Mouse (Mus musculus) embryonic facial prominence, embryonic 11.5 days (tissue): ENCODE results near the gene Dync2li1. TPM values are rescaled to one million over a fixed set of nuclear protein-coding genes. Genes with fewer than 3 reads are reported as not detected.
A peak's percentile ranks its signal among the peaks of the same experiment; 100 is the strongest.

Experiments
- ATAC-seq: fragments of 200-750 bp; cut with Nextera tagmentation; replicated peaks from 2 replicates; pipeline ENCODE4 v1.8.0; 2017; ENCODE audit warnings: low read depth; ENCODE audit not compliant: insufficient number of reproducible peaks, low FRiP score, low TSS enrichment
- DNase-seq: peaks from one replicate; pipeline ENCODE4 v3.0.0-alpha.2; 2015; ENCODE audit warnings: low spot score
- H3K27ac ChIP-seq: fragments of 300-500 bp; sonication (generic); replicated peaks from 2 replicates; pipeline ENCODE4 v1.5.1; 2014; ENCODE audit warnings: mild to moderate bottlenecking, low read depth, low read length, control low read depth
- H3K27me3 ChIP-seq: fragments of 300-500 bp; sonication (generic); 2 replicates; pipeline ENCODE4 v1.6.1; 2014; ENCODE audit warnings: mild to moderate bottlenecking, low read length, moderate library complexity, mixed read lengths; ENCODE audit not compliant: control insufficient read depth, insufficient read depth
- H3K36me3 ChIP-seq: fragments of 300-500 bp; sonication (generic); replicated peaks from 2 replicates; pipeline ENCODE4 v1.6.1; 2014; ENCODE audit warnings: low read depth, mild to moderate bottlenecking, low read length, moderate library complexity, mixed read lengths; ENCODE audit not compliant: control insufficient read depth, insufficient read depth
- H3K4me1 ChIP-seq: fragments of 300-500 bp; sonication (generic); 2 replicates; pipeline ENCODE4 v1.6.1; 2014; ENCODE audit warnings: low read length, mixed read lengths; ENCODE audit not compliant: control insufficient read depth, insufficient read depth
- H3K4me2 ChIP-seq: fragments of 300-500 bp; sonication (generic); 2 replicates; pipeline ENCODE4 v1.6.1; 2014; ENCODE audit warnings: low read depth, mild to moderate bottlenecking, control low read depth, low read length, moderate library complexity
- H3K4me3 ChIP-seq: fragments of 300-500 bp; sonication (generic); 2 replicates; pipeline ENCODE4 v1.5.1; 2014; ENCODE audit warnings: low read depth, low read length, control low read depth
- H3K9ac ChIP-seq: fragments of 300-500 bp; sonication (generic); replicated peaks from 2 replicates; pipeline ENCODE4 v1.6.1; 2014; ENCODE audit warnings: mild to moderate bottlenecking, control low read depth, low read length
- H3K9me3 ChIP-seq: fragments of 300-500 bp; sonication (generic); replicated peaks from 2 replicates; pipeline ENCODE4 v1.6.1; 2016; ENCODE audit warnings: mild to moderate bottlenecking, low read length, inconsistent platforms, mixed read lengths; ENCODE audit not compliant: control insufficient read depth
- WGBS: fragments of 180-500 bp; shearing (Covaris S2); extraction: QIAGEN DNeasy Blood & Tissue Kit; methylation state at CpG from one replicate; pipeline ENCODE4 v1.1.7; 2014; 5-methylcytosine and 5-hydroxymethylcytosine counted together
- polyA plus RNA-seq: library from polyadenylated mRNA; unstranded; fragments of >200 nt; fragmentation: Nextera tagmentation; extraction: Ambion mirVana; gene quantifications from 2 replicates; pipeline ENCODE4 v1.2.1, GENCODE M21; 2014

Gene Dync2li1
- polyA plus RNA-seq, 1 experiment from 2014 or later = 48.0 TPM

DNA sequence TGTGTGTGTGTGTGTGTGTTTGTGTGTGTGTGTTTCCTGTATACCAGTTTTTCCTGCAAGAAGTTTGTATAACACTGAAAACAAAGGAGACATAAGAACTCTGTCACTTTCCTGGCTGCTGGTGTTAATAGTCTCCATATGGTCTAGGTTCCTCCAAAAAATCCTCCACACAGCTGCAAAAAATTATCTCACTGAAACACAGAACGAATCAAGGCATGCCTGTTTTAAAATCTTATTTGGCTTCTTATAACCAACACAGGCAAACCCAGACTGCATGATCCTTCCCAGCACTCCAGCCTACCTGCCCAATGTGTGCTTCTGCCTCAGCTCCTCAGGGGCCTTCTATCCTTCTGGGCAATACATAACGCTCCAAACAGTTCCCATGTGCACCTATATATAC, 3.4 kb upstream of the Dync2li1 start:
- no peak overlapping the region for H3K4me2 ChIP-seq
- no peak overlapping the region for H3K9ac ChIP-seq
- peak overlapping the region; percentile 79 for H3K27ac ChIP-seq
- 22% methylated on average over 2 of the region's 2 CpGs for WGBS
- no peaks in the 10 kb centered on the region for H3K4me1 ChIP-seq
- no peak overlapping the region for H3K4me3 ChIP-seq
- DNase-seq (peak; percentile 90), ATAC-seq (no peak)
- no peaks in the 10 kb centered on the region for H3K27me3 ChIP-seq
- H3K9me3 ChIP-seq = no peaks in the 10 kb centered on the region
- H3K36me3 ChIP-seq = no peaks in the 10 kb centered on the region

DNA sequence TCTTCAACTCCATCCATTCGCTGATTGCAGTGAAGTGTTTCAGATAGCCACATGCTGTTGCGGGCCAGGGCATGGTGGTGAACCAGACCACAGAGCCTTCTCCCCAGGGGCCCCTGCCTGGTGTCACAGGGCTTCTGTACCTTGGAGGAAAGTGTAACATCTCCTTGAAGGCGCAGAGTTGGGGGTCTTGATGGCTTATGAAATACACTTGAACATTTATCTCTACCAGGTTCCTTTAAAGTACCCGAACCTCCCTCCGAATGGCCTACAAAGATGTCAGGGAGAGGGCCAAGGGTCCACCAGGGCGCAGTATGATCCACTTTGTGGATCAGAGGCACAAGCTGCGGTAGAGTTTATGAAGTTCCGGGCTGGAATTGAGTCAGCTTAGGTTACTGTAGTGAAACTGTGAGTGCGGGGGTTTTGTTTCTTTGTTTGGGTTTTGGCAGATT, 585 bp downstream of the Dync2li1 start:
- H3K4me1 ChIP-seq = no peaks in the 10 kb centered on the region
- DNase-seq (peak; percentile 51), ATAC-seq (peak; percentile 53)
- H3K9me3 ChIP-seq = no peaks in the 10 kb centered on the region
- peak overlapping the region; percentile 64 for H3K9ac ChIP-seq
- H3K36me3 ChIP-seq = no peaks in the 10 kb centered on the region
- H3K4me3 ChIP-seq = peak overlapping the region; percentile 57
- no peaks in the 10 kb centered on the region for H3K27me3 ChIP-seq
- peak overlapping the region; percentile 43 for H3K27ac ChIP-seq
- 22% methylated on average over 9 of the region's 9 CpGs for WGBS
- peak overlapping the region; percentile 68 for H3K4me2 ChIP-seq

DNA sequence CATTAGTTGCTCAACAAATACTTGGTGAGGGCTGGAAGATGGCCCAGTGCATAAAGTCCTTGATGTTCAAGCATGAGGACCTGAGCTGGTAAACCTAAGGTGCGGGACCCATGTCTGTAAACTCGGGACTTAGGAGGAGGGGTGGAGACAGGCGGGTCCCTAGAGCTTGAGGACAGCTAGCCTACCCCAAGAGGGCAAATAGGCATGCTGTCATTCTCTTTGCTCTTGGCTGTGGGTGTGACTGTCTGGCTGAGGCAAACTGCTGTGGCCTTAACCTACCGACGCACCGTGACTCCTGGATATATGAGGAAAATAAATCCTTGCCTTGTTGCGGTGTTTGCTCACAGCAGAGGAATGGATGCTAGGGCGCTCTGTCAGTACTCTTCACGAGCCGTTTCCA, 1.4 kb downstream of the Dync2li1 start:
- DNase-seq (no peak), ATAC-seq (no peak)
- H3K4me1 ChIP-seq = no peaks in the 10 kb centered on the region
- H3K27ac ChIP-seq = no peak overlapping the region
- no peaks in the 10 kb centered on the region for H3K27me3 ChIP-seq
- WGBS = 80% methylated on average over 10 of the region's 10 CpGs
- no peaks in the 10 kb centered on the region for H3K36me3 ChIP-seq
- H3K4me3 ChIP-seq = no peak overlapping the region
- no peak overlapping the region for H3K4me2 ChIP-seq
- H3K9me3 ChIP-seq = no peaks in the 10 kb centered on the region
- H3K9ac ChIP-seq = no peak overlapping the region

DNA sequence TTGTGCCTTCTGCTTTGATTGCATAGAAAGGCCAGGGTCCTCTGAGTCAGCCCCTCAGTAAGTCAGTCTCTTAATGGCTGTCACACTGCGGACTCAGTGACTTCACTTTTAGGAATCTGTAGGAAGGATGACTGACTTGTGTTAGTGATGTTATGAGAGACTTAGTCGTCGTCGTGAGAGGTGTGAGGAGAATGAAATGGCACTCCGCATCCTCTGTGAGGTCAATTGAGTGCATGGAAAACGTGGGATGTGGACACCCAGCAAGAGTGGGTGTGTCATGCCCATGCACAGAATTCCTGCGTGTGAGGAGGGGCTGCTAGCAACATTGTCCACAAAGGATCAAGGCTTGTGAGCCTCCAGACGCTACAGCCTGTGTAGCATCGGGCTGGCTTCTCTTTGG, 2.3 kb downstream of the Dync2li1 start:
- ATAC-seq = no peak
- 83% methylated on average over 9 of the region's 9 CpGs for WGBS
- Histone ChIP-seq H3K4me1 (no peaks in the 10 kb centered on the region), H3K9me3 (no peaks in the 10 kb centered on the region), H3K36me3 (no peaks in the 10 kb centered on the region), H3K4me3 (no peak overlapping the region), H3K27ac (no peak overlapping the region), H3K27me3 (no peaks in the 10 kb centered on the region), H3K9ac (no peak overlapping the region), H3K4me2 (no peak overlapping the region)
- DNase-seq = no peak

DNA sequence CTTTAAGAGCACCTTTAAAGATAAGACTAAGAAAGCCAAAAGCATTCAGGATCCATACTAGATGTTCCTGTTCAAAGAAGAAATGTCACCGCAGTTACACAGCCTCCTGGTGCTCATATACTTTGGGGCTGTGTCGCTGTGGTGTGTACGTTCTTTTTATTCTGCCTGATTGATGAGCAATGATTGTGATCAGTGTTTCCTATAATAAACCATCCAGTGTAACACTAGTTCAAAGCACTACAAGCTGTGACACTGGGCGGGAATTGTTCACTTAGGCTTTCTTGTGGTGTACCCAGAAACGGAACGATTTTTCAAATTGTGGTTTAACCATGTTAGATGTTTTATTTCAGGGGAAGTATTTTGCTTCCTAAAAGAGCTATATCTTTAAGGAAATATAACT, 5.5 kb downstream of the Dync2li1 start:
- Histone ChIP-seq H3K4me2 (no peak overlapping the region), H3K27me3 (no peaks in the 10 kb centered on the region), H3K4me1 (no peaks in the 10 kb centered on the region), H3K9me3 (no peaks in the 10 kb centered on the region), H3K9ac (no peak overlapping the region), H3K4me3 (no peak overlapping the region), H3K27ac (no peak overlapping the region), H3K36me3 (no peaks in the 10 kb centered on the region)
- WGBS = 91% methylated on average over 6 of the region's 6 CpGs
- DNase-seq = no peak
- no peak for ATAC-seq

DNA sequence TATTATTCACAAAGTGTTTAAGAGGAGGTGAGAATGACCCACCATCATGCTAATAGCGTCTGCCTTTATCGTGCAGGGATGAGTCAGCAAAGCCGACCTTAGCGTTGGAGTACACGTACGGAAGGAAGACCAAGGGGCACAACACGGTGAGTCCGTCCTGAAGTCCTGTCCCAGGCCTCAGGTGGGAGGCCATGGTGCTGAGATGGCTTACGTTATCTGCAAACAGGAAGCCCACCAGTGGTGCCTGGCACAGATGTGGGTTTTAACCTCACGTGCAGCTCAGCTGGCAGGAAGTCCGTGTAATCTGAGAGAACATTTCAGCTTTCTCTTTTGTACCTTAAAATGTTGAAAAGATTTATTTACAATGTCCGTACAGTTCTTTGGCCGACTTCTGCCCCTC, 7.1 kb downstream of the Dync2li1 start:
- whole genome bisulfite sequencing = 77% methylated on average over 13 of the region's 13 CpGs
- no peak for ATAC-seq
- H3K4me3 ChIP-seq = no peak overlapping the region

DNA sequence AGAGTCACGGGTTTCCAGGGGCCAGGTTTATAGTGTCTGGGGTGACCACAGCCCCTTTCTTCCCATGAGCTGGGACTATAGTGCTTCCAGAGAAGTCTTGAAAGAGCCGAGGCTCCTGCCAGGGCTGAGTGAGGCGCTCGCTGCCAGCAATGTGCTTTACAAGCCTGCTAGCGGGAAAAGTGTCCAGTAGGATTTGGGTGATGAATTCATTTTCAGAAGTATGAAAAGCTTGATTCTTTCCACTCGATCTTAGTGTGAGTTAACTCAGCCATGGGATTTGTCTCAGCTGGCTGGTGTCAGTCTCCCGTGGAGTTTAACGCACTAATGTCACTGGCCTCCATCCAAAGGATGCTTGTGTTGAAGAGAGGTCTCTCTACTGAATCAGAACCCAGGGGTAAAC, 10.0 kb downstream of the Dync2li1 start:
- Histone ChIP-seq H3K4me2 (no peak overlapping the region), H3K4me1 (no peaks in the 10 kb centered on the region), H3K4me3 (no peak overlapping the region), H3K9ac (no peak overlapping the region), H3K36me3 (no peaks in the 10 kb centered on the region), H3K27me3 (no peaks in the 10 kb centered on the region), H3K9me3 (no peaks in the 10 kb centered on the region), H3K27ac (no peak overlapping the region)
- ATAC-seq (no peak), DNase-seq (no peak)
- 80% methylated on average over 8 of the region's 8 CpGs for WGBS

More for the DNA sequence above, 7.1 kb downstream of the Dync2li1 start:
- H3K27ac ChIP-seq = no peak overlapping the region
- DNase-seq = no peak
- H3K9ac ChIP-seq = no peak overlapping the region
- no peaks in the 10 kb centered on the region for H3K27me3 ChIP-seq
- H3K4me1 ChIP-seq = no peaks in the 10 kb centered on the region
- no peaks in the 10 kb centered on the region for H3K9me3 ChIP-seq
- H3K4me2 ChIP-seq = no peak overlapping the region
- H3K36me3 ChIP-seq = no peaks in the 10 kb centered on the region

DNA sequence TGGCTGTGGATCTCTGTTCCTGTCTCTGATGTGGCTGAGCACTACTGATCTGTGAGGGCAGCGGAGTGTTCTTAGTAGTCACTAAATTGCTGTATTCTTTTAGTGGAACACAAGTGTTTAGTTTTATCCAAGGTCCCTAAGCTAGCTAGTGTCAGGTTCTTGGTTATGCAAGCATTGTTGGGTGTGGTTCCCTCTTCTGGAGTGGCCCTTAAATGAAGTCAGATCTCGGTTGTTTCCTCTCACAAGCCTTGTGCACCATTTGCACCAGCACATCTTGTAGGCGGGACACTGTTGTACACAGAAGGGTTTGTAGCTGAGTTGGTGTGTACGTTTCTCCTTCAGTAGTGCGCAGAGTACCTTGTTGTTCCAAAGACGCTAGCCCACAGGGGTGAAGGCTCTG, 11.7 kb downstream of the Dync2li1 start:
- ATAC-seq = no peak
- Histone ChIP-seq H3K4me1 (no peaks in the 10 kb centered on the region), H3K27me3 (no peaks in the 10 kb centered on the region), H3K9ac (no peak overlapping the region), H3K4me3 (no peak overlapping the region), H3K36me3 (no peaks in the 10 kb centered on the region), H3K27ac (no peak overlapping the region), H3K4me2 (no peak overlapping the region), H3K9me3 (no peaks in the 10 kb centered on the region)
- DNase-seq = no peak
- WGBS = 88% methylated on average over 6 of the region's 6 CpGs
